15 mouse cellular contexts compared by ENCODE assay signal in the genomic region with DNA sequence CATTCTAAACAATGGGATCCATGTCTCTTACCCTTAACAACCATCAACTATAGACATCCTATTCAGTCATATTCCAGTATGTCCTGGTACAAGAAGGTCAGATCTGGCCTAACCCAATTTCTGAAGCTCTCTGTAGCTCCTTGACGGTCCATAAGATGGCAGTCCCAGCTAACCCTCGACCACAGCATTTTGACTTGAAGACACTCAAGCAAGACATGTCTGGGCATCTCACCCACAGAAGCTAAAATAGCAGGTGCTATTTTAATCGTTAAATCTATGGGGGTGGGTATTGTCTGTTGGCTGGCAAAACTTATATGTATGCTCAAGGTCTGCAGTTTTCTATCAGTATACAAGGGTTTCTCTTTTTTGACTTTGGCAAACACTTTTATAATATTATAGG. TPM values are rescaled to one million over a fixed set of nuclear protein-coding genes. Genes with fewer than 3 reads are reported as not detected.
A peak's percentile ranks its signal among the peaks of the same experiment; 100 is the strongest.
DNase-seq lines count a peak whose midpoint lies in the region; ATAC-seq and TF ChIP-seq lines count a peak whose summit lies in the region.
"Had no signal": no experiment of that assay in that cellular context is flagged by ENCODE, and none has a peak within 500 bp of the region (broad histone marks: within the 10 kb centered on the region; RNA-seq: fewer than 3 reads in every experiment).

No protein-coding gene starts in this region.

- WGBS in midbrain, embryonic 14.5 days, result 86% methylated on average over 3 of the region's 3 CpGs
- 83% methylated on average over 3 of the region's 3 CpGs for WGBS in midbrain, embryonic 15.5 days
- 68% methylated on average over 3 of the region's 3 CpGs for WGBS in stomach, postnatal 0 days

- ATAC-seq in midbrain, embryonic 14.5 days (ENCODE audit: low FRiP score, low TSS enrichment), result no peak
- no peak for ATAC-seq in midbrain, embryonic 15.5 days (replicated peaks)
- ATAC-seq in stomach, postnatal 0 days (ENCODE audit: low FRiP score, low TSS enrichment), result no peak

- H3K4me3 ChIP-seq in midbrain, embryonic 14.5 days (replicated peaks; ENCODE audit: low read depth, low read length), result no peak overlapping the region
- no peak overlapping the region for H3K4me3 ChIP-seq in midbrain, embryonic 15.5 days
- no peak overlapping the region for H3K4me3 ChIP-seq in stomach, postnatal 0 days (ENCODE audit: low read depth, low read length)
- H3K4me3 ChIP-seq: embryonic facial prominence, embryonic 12.5 days; hindbrain, embryonic 10.5 days; left cerebral cortex, adult 2 months; myocyte had no signal

- no peak overlapping the region for H3K4me2 ChIP-seq in midbrain, embryonic 14.5 days (ENCODE audit: low read length)
- H3K4me2 ChIP-seq in midbrain, embryonic 15.5 days, result no peak overlapping the region
- H3K4me2 ChIP-seq in stomach, postnatal 0 days (replicated peaks; ENCODE audit: low read depth), result no peak overlapping the region
- H3K4me2 ChIP-seq: embryonic facial prominence, embryonic 12.5 days had no signal

- no peaks in the 10 kb centered on the region for H3K27me3 ChIP-seq in midbrain, embryonic 14.5 days (ENCODE audit: control insufficient read depth, insufficient read depth, low read length)
- no peaks in the 10 kb centered on the region for H3K27me3 ChIP-seq in midbrain, embryonic 15.5 days (replicated peaks)
- H3K27me3 ChIP-seq in stomach, postnatal 0 days (ENCODE audit: control insufficient read depth, insufficient read depth, low read length), result no peaks in the 10 kb centered on the region
- H3K27me3 ChIP-seq: embryonic facial prominence, embryonic 12.5 days had no signal

- no peak overlapping the region for H3K9ac ChIP-seq in midbrain, embryonic 14.5 days (replicated peaks; ENCODE audit: low read length)
- no peak overlapping the region for H3K9ac ChIP-seq in midbrain, embryonic 15.5 days
- no peak overlapping the region for H3K9ac ChIP-seq in stomach, postnatal 0 days (ENCODE audit: low read length)
- H3K9ac ChIP-seq: embryonic facial prominence, embryonic 12.5 days had no signal

- H3K4me1 ChIP-seq in midbrain, embryonic 14.5 days (ENCODE audit: control insufficient read depth, insufficient read depth, low read length), result no peaks in the 10 kb centered on the region
- H3K4me1 ChIP-seq in midbrain, embryonic 15.5 days, result no peaks in the 10 kb centered on the region
- no peaks in the 10 kb centered on the region for H3K4me1 ChIP-seq in stomach, postnatal 0 days (replicated peaks; ENCODE audit: control insufficient read depth, insufficient read depth)
- H3K4me1 ChIP-seq: embryonic facial prominence, embryonic 12.5 days; hindbrain, embryonic 10.5 days had no signal

- H3K36me3 ChIP-seq in midbrain, embryonic 14.5 days (ENCODE audit: control insufficient read depth, insufficient read depth, low read length), result peaks cover 47% of the 10 kb centered on the region
- peaks cover 6% of the 10 kb centered on the region; the same call in 1 of the 2 replicates for H3K36me3 ChIP-seq in midbrain, embryonic 15.5 days (replicated peaks)
- H3K36me3 ChIP-seq in stomach, postnatal 0 days (ENCODE audit: control insufficient read depth, insufficient read depth, low read length), result 0 out of 2 replicates have a peak, but pooled peaks cover 2% of the 10 kb centered on the region

- no peak overlapping the region for H3K27ac ChIP-seq in midbrain, embryonic 14.5 days (replicated peaks; ENCODE audit: low read depth, low read length)
- H3K27ac ChIP-seq in midbrain, embryonic 15.5 days, result no peak overlapping the region
- no peak overlapping the region for H3K27ac ChIP-seq in stomach, postnatal 0 days (replicated peaks)
- H3K27ac ChIP-seq: embryonic facial prominence, embryonic 12.5 days; hindbrain, embryonic 10.5 days; left cerebral cortex, adult 2 months had no signal

- no peak for TF ChIP-seq EP300 in stomach, postnatal 0 days (optimal IDR thresholded peaks at IDR 0.05)

- H3K9me3 ChIP-seq in midbrain, embryonic 14.5 days (ENCODE audit: control insufficient read depth, low read length), result no peaks in the 10 kb centered on the region
- H3K9me3 ChIP-seq in midbrain, embryonic 15.5 days, result no peaks in the 10 kb centered on the region
- no peaks in the 10 kb centered on the region for H3K9me3 ChIP-seq in stomach, postnatal 0 days (ENCODE audit: control insufficient read depth, low read length)
- H3K9me3 ChIP-seq: embryonic facial prominence, embryonic 12.5 days; hindbrain, embryonic 10.5 days had no signal

- DNase-seq in cerebellum, adult 9-11 months, result peak; percentile 38
- DNase-seq in cerebellum, adult 8-10 months, result no peak
- peak; percentile 4 for DNase-seq in midbrain, embryonic 14.5 days
- DNase-seq in WW6 (ENCODE audit: low read depth, low spot score), result peak; percentile 22
- no peak for DNase-seq in stomach, postnatal 0 days (ENCODE audit: low spot score)
- no peak for DNase-seq in right cerebral cortex, adult 2 months (ENCODE audit: low spot score in 2 of 2)
- DNase-seq: kidney, adult 11 months; kidney, postnatal 4 days; right cerebral cortex, postnatal 14 days; thymus, postnatal 25 days had no signal

- TF ChIP-seq CTCF in stomach, postnatal 0 days (IDR thresholded peaks at IDR 0.05; ENCODE audit: low read depth), result peak; percentile 43

RNA-seq across cellular contexts. Expression of a gene that starts 33.4 kb away (rescaled TPM):
- polyA plus RNA-seq in midbrain, embryonic 14.5 days (2014; fragmentation: Nextera tagmentation; extraction: Ambion mirVana), result 99.6 and 107 TPM in 2 replicates
- 86.8 and 94.1 TPM in 2 replicates for polyA plus RNA-seq in midbrain, embryonic 15.5 days (2015; fragmentation: Nextera tagmentation; extraction: Ambion mirVana)
- 97.8 and 106 TPM in 2 replicates for polyA plus RNA-seq in stomach, postnatal 0 days (2015; fragmentation: Nextera tagmentation; extraction: Ambion mirVana)

Comparison
In these comparisons a context has a peak if more than half of its experiments do, and no peak if none do; other contexts are left out.
1. DNase-seq: peak in cerebellum, adult 9-11 months (single experiment), midbrain, embryonic 14.5 days (single experiment) and WW6 (single experiment); none in cerebellum, adult 8-10 months (single experiment), stomach, postnatal 0 days (single experiment) and right cerebral cortex, adult 2 months (0 of 2).